Mouse (Mus musculus) hematopoietic stem cell, adult 5-6 weeks (primary cell): ENCODE data around the gene Wipi1. TPM values are rescaled to one million over a fixed set of nuclear protein-coding genes. Genes with fewer than 3 reads are reported as not detected.
"Not testable (repeated sequence)": the region's sequence is repeated elsewhere in the genome, so short reads cannot be mapped to it uniquely, and the experiment has no call there.

Source experiments
- ATAC-seq, 2 experiments: fragments of 125-278 bp in 1 of 2; replicated peaks in 1 of 2; 2 replicates each; pipeline ENCODE4 v1.8.0; 2016 to 2017; ENCODE audit warnings: inconsistent platforms in 2 of 2, mild to moderate bottlenecking in 2 of 2, moderate number of reproducible peaks in 2 of 2, low read depth in 1 of 2, moderate TSS enrichment in 1 of 2; ENCODE audit not compliant: low FRiP score in 2 of 2, poor library complexity in 2 of 2, severe bottlenecking in 2 of 2, insufficient read depth in 1 of 2, low TSS enrichment in 1 of 2
- total RNA-seq: library from RNA; stranded (forward); fragments of 172-1452, 232-1000 nt; gene quantifications from 2 replicates; pipeline ENCODE4 v1.2.3, GENCODE M21; 2017

Gene Wipi1
- 3.8 and 4.1 TPM in 2 replicates for total RNA-seq

DNA sequence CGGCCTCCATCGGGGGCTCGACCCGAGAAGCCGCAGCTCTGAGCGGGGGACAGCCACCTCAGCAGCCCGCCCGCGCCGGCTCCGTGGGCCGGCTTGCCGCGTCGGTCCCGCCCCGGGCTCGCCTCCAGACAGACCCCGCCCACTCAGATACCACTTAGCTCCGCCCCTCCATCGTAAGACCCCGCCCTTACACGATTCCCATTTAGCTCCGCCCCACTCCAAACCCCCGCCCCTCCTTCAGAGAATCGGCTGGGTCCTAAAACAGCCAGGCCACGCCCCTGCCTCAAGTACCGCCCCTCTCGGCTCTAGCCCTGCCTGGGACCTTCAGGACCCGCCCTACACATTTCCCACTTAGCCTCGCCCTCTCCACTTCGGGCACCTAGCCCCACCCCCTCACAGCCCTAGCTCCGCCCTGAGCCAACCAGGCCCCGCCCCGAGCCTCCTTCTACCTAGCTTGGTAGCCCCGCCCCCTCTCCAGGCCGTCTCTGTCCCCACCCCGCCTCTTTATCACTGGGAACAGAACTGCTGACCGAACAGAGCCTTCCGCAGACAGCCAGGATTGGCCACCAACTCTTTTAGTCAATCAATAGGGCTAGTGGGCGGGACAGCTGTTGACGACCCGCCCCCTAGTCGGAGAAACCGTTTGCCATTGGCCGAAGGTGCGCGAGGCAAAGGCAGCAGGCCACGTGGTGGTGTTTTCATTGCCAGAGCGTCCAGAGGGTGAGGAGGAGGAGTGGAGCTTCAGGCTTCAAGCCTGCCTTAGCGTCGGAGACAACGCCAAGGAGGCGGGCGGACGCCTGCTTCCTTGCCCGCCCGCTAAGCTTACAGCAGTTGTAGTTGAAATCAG lies at the start of gene Wipi1:
TSS of gene Wipi1 (minus strand) at position 665 of the 847 bp plus-strand sequence.
- ATAC-seq: peak; percentile 84 to 89

DNA sequence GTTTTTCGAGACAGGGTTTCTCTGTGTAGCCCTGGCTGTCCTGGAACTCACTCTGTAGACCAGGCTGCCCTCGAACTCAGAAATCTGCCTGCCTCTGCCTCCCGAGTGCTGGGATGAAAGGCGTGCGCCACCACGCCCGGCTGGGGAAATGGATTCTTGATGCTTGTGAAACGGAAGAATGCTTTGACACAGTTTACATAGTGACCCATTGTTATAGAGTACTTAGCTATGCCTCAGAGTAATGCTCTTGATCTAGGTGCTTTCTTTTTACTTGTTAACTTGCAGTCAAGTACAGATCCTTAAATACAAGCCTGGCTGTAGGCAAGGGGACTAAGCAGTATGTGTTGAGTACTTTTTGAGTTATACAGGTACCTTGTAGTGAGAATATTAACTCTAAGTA lies 48.8 kb upstream of the Wipi1 start:
- ATAC-seq: not testable (repeated sequence)

DNA sequence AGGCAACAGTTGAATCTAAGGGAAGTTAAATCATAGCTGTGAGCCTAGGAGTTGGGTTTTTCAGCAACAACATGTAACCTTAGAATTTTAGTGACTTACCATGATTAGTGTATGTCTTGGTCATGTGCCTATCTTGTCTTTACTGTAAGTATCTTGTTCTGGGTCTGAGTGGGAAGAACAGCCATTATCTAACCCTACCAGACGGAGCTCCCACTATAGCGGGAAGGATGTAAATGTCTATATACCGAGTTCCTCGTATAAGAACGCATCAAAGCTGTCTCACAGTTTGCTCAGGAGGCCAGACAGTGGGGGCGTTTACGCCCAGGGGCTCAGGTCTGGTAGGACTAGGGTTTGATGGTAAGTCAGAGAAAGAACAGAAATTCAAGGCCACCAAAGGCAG lies 44.5 kb upstream of the Wipi1 start:
- no peak for ATAC-seq

DNA sequence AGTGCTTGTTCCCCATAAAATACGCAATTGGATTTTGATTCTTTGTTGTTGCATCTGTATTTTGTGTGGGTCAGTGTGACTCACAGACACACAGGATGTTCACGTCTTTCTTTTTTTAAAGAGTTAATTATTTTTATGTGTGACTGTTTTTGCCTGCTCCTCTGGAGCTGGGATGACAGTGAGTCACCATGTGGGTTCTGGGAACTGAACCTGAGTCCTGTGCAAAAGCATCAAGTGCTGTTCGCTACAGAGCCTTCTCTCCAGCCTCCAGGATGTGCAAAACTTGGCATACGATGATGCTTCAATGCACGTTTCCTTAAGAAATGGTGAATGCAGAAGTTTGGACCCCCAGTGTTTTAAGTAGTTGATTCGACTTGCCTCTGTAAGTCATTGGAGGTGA lies 42.8 kb upstream of the Wipi1 start:
- ATAC-seq: no peak

DNA sequence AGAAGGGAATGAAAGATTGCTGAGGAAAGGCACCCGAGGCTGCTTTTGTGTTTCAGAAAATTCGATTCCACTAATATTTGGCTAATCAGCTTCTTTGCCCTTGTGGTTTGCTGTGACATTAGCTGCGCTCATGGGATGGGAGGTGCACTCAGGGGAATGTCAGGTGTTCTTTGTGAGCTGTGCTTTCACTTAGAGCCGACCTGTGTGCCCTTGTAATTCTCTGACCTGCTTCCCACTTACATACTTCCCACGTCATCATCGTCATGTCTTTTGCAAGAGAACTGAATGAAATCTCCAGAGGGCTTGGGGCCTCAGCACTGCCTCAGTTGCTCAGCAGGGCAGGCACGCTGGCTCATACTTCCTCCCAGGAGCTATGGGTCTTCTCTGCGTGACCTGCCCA lies 41.4 kb upstream of the Wipi1 start:
- ATAC-seq: no peak

DNA sequence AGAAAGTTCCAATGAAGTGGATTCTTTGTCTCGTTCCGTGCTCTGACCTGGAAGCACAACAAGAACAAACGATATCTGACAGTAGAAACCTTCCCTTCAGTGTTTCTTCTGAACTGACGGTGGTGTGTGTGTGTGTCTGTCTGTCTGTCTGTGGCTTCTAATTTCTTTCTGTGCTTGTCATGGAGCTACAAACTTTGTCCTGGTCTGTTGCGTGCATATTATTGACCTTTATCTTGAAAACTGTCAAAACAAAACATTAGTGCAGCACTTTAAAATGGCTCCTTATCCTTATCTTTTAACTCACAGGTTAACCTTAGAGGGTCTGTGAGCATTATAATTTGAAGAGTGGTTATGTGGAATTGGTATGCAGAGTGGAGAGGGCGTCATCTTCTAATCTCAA lies 40.7 kb upstream of the Wipi1 start:
- ATAC-seq: no peak

DNA sequence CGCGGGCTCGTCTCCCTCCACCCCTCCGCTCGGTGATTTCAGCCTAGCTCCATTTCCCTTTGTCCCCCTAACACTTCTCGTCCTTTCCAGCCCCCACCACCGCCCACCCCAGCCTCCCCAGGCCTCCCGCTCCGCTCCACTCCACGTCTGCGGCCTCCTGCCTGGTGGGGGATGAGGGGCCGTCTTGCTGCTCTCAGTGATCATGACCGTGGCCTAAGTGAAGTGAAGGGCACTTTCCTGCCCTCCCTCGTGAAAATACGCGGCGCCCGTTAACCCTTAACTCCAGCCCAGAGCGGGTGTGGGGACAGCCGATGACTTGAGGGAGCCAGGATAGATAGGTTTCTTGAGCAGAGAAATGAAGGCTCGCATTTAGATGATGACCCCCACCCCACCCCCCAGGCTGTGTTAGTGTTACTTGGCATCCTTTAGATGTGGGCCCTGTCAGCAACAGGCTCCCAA lies 39.8 kb upstream of the Wipi1 start:
- peak in 1 of 2 experiments; percentile 0; a peak in 1 of 4 replicates for ATAC-seq

DNA sequence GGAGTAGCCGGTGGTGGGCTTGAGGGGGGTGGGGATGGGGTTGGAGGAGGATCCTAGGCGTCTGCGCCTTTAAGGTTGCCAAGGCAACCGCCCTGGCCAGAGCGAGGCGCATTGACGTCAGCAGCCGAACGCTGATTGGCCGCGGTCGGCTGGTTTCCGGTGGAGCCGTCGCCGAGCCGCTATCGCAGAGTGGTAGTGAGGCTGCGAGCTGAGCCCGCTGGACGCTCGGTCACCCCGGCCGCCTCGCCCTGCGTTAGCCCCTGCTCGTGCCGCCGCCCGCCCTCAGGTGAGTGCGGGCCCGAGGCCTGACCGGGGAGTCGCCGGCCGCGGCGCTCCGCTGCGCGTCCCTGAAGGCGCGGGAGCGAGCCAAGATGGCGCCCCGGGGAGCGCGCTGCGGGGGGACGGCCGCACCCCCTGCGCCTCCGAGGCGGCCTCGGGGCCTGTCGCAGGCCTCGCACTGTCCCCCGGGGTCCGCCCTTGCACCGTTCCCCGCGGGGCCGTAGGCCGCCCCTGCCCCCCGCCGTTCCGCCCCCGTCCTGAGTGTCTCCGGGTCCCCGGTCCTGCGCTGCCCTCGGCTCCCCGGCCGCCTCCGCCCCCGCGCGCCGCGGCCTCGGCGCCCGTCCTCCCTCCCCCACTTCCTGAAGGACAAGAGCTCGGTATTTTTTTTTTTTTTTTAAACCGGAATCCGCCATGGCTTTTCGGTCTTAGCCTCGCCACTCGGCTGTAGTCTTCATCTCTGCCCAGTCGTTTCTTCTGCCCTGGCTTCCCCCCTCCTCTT lies 39.2 kb upstream of the Wipi1 start:
- ATAC-seq: peak; percentile 75 to 78

DNA sequence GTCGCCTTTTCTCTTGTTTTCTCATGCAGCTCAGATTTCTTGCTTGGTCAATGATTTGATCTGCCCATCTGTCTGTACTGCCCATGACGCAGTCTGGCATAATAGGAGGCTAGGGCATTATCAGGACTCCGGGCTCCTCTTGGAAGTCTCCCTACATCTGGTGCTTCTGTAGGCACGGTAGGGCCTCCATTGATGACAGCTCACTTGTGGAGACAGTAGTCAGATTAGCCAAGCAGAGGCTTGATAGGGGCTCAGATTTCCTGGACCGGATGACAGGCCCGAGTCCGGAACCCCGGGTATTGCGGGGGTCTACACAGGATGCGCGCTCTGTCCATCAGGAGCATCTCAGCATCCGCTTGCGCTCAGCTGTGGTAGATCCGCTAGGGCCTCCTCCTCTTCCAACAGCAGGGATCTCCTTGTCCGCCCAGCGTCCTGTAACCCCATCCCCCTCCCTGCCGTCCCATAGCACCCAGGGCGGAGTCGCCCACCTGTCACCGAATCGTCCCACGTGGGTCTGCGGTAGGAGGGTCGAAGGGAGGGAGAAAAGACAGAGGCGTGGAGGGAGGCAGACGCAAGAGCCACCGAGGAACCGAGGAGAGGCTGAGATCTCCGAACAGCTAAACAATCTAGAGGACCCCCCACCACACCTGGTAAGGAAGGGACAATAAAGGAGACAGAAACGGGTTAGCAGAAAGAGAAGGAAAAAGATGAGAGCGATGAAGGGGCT lies 38.4 kb upstream of the Wipi1 start:
- ATAC-seq: peak; percentile 34 to 66

DNA sequence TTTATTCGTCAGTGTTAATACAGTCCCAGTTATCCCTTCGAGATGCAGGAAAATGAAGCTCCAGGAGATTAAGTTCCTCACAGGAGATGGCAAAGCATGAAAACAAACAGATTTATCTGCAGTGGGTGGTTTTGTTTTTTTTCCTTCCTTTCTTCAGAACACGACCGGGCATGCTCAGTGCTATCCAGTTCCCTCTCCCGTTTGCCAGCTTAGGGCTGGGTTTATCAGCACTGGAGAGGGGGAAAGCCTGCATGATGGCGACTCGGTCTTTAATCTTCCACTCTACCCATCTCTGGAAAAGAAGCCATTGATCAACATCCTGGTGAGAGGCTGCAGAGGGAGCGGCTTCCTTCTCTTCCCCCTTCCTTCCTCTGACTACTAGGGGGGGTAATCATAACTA lies 37.4 kb upstream of the Wipi1 start, which contains the start of gene Prkar1a:
TSS of gene Prkar1a (plus strand) at position 200 of the 400 bp plus-strand sequence.
- ATAC-seq: no peak

DNA sequence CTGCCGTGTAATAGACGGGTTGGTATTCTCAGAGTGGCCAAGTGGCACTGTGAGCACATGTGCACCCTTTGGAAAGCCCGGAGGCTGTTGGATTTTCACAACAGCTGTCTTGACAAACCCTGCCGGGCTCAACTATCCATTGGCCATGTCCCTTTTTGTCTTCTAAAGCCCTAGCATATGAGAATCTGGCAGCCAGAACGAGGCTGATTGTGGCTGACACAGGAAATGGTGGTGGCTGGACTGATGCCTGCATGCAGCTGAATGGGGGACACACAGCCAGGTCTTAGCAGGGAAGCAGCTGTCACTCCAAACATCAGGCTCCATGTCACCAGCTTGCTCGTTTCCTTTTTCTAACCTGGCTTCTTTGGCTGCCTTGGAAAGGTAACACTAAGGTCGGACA lies 36.7 kb upstream of the Wipi1 start:
- ATAC-seq: peak; percentile 49 to 59

DNA sequence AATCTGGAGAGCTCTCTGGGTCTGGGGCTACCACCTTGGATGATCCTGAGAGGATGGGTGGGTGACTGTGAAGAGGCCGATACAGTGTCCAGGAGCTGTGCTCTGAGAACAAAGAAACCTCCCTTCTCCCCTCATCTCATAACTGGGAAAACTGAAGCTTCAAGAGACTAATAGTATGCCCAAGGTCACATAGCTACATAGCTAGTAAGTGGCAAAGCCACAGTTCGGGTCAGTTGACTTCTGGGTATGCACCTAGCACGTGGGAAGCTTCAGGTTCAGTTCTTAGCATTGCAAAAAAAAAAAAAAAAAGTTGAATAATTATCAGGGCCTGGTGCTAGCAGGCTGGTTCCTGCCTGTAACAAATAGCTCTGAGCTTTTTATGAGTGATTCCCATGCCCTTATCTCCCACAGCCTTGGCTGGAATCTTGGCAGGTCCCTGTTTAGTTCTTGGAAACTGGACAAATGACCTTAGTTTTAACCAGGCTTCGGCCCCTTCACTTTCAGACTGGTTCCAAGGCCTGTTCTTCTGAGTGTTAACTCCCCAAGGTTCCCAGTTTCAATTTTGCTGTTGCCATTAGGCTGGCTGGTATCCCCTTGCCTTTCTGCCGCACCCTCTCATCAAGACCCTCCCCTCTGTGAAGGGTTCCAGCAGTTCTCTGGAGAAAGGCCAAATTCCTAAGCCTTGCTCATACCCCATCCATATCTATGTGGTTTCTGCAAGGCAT lies 29.9 kb upstream of the Wipi1 start:
- ATAC-seq: no peak

DNA sequence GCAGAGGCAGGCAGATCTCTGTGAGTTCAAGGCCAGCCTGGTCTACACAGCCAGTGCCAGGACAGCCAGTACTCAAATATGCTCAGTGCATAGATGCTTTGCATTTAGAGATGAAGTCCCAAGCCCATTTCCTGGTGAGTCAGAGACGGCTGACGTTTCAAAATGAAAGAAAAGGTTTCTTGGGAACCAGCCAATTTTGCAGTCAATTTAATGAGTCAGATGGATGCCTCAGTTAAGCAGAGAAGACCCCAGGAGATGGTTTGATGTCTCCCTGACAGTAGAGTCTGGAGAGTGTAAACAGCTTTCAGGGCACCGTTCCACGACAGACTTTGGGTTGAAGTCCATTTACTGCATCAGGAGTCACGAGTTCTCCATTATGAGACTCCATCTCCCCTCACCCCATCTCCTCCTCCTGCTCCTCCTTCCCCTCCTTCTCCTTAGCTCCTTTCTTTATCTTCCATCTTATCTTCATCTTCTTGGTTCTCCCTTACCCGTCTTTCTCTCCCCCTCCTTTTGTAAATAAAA lies 24.2 kb upstream of the Wipi1 start:
- ATAC-seq: no peak

DNA sequence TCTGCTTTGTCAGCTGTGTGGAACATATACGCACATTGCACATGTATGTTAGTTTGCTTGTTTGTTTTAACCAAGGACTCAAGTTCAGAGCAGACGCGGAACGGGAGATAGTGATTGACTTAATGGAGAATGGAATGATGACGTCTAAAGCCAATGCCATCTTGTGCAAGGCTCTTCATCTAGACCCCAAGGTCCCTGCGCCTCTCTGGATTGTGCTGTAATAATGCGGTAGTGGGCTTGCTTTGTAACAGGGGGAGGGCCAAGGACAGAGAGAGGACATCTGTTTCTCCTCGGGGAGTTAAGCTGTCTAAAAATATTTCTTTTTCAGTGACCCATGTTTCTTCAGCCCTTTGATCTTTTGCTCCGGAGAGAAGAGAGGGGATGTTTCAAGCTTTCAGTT lies 23.2 kb upstream of the Wipi1 start:
- no peak for ATAC-seq

DNA sequence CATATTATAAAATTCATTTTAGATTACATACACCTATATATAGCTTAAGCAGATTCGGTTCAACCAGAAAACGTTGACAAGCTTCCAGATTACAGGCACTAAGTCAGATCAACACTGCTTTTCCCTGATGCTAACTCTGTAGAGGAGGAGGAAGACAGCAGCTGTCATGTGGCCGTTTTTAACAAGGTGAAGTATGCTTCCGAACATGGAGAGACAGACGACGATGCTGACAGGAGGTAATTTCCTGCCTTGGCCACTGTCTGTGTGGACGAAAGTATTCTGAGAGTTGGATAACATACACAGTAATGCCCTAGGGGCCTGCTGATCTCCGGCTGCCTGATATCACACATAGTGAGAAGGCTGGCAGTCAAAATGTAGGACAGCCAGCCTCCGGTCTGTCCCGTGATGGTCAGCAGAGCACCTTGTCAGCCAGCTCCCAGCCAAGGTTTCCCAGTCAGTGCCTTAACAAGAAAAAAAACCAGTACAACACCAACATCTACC lies 17.3 kb upstream of the Wipi1 start:
- ATAC-seq: no peak

DNA sequence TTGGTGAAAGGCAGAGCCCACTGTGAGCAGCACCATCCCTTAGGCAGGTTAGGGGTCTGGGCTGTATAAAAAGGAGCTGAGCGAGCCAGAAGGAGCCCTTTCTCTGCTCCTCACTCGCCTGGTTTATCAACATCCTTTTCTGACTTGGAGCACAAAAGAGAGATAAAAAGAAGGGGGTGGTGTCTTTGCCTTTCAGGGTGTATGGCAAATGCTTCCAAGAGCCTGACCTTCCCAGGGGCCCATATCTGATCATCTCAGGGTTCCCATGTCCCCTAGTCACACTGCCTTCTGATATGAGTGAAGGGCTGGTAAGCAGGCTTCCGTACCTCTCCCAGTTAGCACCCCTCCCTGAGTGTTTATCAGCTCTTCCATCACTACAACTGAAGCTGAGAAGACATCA lies 16.3 kb upstream of the Wipi1 start:
- no peak for ATAC-seq

DNA sequence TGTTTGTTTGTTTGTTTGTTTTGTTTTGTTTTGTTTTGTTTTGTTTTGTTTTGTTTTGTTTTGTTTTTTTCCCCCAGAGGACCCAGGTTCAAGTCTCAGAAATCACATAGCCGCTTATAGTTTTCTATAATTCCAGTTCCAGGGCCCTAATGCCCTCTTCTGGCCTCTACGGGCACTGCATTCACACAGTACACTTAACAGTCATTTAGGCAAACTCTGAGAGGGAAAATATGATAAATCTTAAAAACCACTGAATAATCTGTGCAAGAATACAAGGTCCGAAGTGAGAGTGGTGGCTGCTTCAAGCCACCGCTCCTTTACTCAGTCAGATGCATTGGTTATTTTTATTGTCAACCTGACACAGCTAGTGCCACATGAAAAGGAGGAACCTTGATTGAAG lies 15.9 kb upstream of the Wipi1 start:
- no peak for ATAC-seq
